Mouse (Mus musculus) kidney, postnatal 4 days (tissue): ENCODE results near the gene Ccnb3.
"Not testable (repeated sequence)": the region's sequence is repeated elsewhere in the genome, so short reads cannot be mapped to it uniquely, and the experiment has no call there.

Experiments used
- DNase-seq, 2 experiments: peaks; one replicate each; pipeline ENCODE4 v3.0.0; 2021; ENCODE audit warnings: mixed read lengths in 2 of 2

Ccnb3 gene

GRCm38 (mm10) chrX:7041519-7041918 is at the start of gene Ccnb3:
Gene Ccnb3, minus strand, starts transcription at chrX:7041619.
- no peak for DNase-seq

GRCm38 (mm10) chrX:7090323-7090722 is 48.9 kb upstream of the Ccnb3 start:
- no peak for DNase-seq

- DNase-seq: no peak
Measured at GRCm38 (mm10) chrX:7085878-7086277, 44.5 kb upstream of the Ccnb3 start.

GRCm38 (mm10) chrX:7079820-7080429 is 38.5 kb upstream of the Ccnb3 start:
- no peak for DNase-seq

- no peak for DNase-seq
Measured at GRCm38 (mm10) chrX:7068002-7068401, 26.6 kb upstream of the Ccnb3 start.

GRCm38 (mm10) chrX:7067219-7067618 is 25.8 kb upstream of the Ccnb3 start, which contains the start of gene Akap4:
Gene Akap4, plus strand, starts transcription at chrX:7067519.
- DNase-seq: no peak

- no peak for DNase-seq
Measured at GRCm38 (mm10) chrX:7064109-7064508, 22.7 kb upstream of the Ccnb3 start.

- DNase-seq: no peak
Measured at GRCm38 (mm10) chrX:7057634-7058033, 16.2 kb upstream of the Ccnb3 start.

GRCm38 (mm10) chrX:7057056-7057455 is 15.6 kb upstream of the Ccnb3 start:
- no peak for DNase-seq

- DNase-seq: not testable (repeated sequence)
Measured at GRCm38 (mm10) chrX:6983916-6984315, 57.5 kb downstream of the Ccnb3 start.

- peak in 1 of 2 experiments; percentile 1 for DNase-seq
Measured at GRCm38 (mm10) chrX:6971956-6972355, 69.5 kb downstream of the Ccnb3 start.

- DNase-seq: no peak
Measured at GRCm38 (mm10) chrX:6968598-6968997, 72.8 kb downstream of the Ccnb3 start.
